Mouse (Mus musculus) lung, postnatal 0 days (tissue): ENCODE measurements around the gene Runx3. TPM values are rescaled to one million over a fixed set of nuclear protein-coding genes. Genes with fewer than 3 reads are reported as not detected.
A peak's percentile ranks its signal among the peaks of the same experiment; 100 is the strongest.

Source experiments
- ATAC-seq: fragments of 200-750 bp; cut with Nextera tagmentation; 2 replicates; pipeline ENCODE4 v1.8.0; 2017; ENCODE audit warnings: moderate library complexity
- DNase-seq: peaks from one replicate; pipeline ENCODE4 v3.0.0-alpha.2; 2016; ENCODE audit warnings: low spot score
- H3K27ac ChIP-seq: fragments of 300-500 bp; sonication (generic); 2 replicates; pipeline ENCODE4 v1.5.1; 2014; ENCODE audit warnings: antibody characterized with exemption, mild to moderate bottlenecking, low read length, mixed read lengths
- H3K27me3 ChIP-seq: fragments of 300-500 bp; sonication (generic); replicated peaks from 2 replicates; pipeline ENCODE4 v1.6.1; 2014; ENCODE audit warnings: low read length, mixed read lengths; ENCODE audit not compliant: insufficient read depth
- H3K36me3 ChIP-seq: fragments of 300-500 bp; sonication (generic); 2 replicates; pipeline ENCODE4 v1.6.1; 2014; ENCODE audit warnings: low read length, mixed read lengths; ENCODE audit not compliant: insufficient read depth
- H3K4me1 ChIP-seq: fragments of 300-500 bp; sonication (generic); 2 replicates; pipeline ENCODE4 v1.6.1; 2014; ENCODE audit warnings: antibody characterized with exemption, low read depth, low read length, mixed read lengths; ENCODE audit not compliant: insufficient read depth
- H3K4me2 ChIP-seq: fragments of 300-500 bp; sonication (generic); replicated peaks from 2 replicates; pipeline ENCODE4 v1.6.1; 2014; ENCODE audit warnings: low read depth, mild to moderate bottlenecking, low read length, moderate library complexity, mixed read lengths
- H3K4me3 ChIP-seq: fragments of 300-500 bp; sonication (generic); 2 replicates; pipeline ENCODE4 v1.5.1; 2014; ENCODE audit warnings: low read depth, low read length
- H3K9ac ChIP-seq: fragments of 300-500 bp; sonication (generic); replicated peaks from 2 replicates; pipeline ENCODE4 v1.6.1; 2014; ENCODE audit warnings: low read depth, mild to moderate bottlenecking
- H3K9me3 ChIP-seq: fragments of 300-500 bp; sonication (generic); 2 replicates; pipeline ENCODE4 v1.6.1; 2016; ENCODE audit warnings: low read length, mixed read lengths
- CTCF ChIP-seq: IDR thresholded peaks from 2 replicates; pipeline ENCODE4 v1.5.1; 2016; ENCODE audit warnings: antibody characterized with exemption, mild to moderate bottlenecking
- EP300 ChIP-seq: IDR thresholded peaks from 2 replicates; pipeline ENCODE4 v1.6.1; 2016; ENCODE audit warnings: antibody characterized with exemption, mild to moderate bottlenecking, control low read depth
- WGBS: fragments of 180-500 bp; shearing (Covaris S2); extraction: QIAGEN DNeasy Blood & Tissue Kit; methylation state at CpG from one replicate; pipeline ENCODE4 v1.1.7; 2014; 5-methylcytosine and 5-hydroxymethylcytosine counted together
- polyA plus RNA-seq: library from polyadenylated mRNA; unstranded; fragments of >200 nt; fragmentation: Nextera tagmentation; extraction: Ambion mirVana; gene quantifications from 2 replicates; pipeline ENCODE4 v1.2.1, GENCODE M21; 2015

Runx3 gene
- polyA plus RNA-seq, 1 experiment from 2014 or later = 0.13 TPM

DNA sequence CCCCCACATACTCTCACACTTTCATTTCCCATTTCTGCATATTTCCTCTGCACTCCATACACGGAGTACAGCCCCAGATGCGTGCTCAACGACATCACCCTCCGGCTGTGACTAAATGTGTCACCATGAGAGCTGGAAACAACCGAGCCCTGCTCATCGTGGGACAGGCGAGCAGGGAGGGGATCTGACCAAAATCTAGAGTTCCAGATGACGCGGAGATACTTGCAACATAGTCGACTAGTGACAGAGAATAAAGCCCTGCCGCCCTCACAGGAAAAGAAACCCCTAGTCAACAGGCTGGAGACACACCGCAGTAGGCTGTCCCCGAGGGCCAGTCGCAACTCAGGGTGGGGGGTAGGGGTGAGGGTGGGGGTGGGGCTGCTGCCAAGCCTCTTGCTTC, 82.8 kb downstream of the Runx3 start:
- no peak for TF ChIP-seq EP300
- no peak for TF ChIP-seq CTCF
- 0 out of 2 replicates have a peak overlapping the region, but pooled peaks have one; percentile 27 for H3K9ac ChIP-seq
- DNase-seq (peak; percentile 82), ATAC-seq (peak; percentile 72)
- H3K27me3 ChIP-seq = no peaks in the 10 kb centered on the region; the same call in 1 of the 2 replicates
- peak overlapping the region; percentile 29 for H3K4me3 ChIP-seq
- no peaks in the 10 kb centered on the region for H3K9me3 ChIP-seq
- WGBS = 2% methylated on average over 14 of the region's 14 CpGs
- H3K36me3 ChIP-seq = no peaks in the 10 kb centered on the region
- H3K4me2 ChIP-seq = peak overlapping the region; percentile 62
- no peak overlapping the region for H3K27ac ChIP-seq
- H3K4me1 ChIP-seq = no peaks in the 10 kb centered on the region

DNA sequence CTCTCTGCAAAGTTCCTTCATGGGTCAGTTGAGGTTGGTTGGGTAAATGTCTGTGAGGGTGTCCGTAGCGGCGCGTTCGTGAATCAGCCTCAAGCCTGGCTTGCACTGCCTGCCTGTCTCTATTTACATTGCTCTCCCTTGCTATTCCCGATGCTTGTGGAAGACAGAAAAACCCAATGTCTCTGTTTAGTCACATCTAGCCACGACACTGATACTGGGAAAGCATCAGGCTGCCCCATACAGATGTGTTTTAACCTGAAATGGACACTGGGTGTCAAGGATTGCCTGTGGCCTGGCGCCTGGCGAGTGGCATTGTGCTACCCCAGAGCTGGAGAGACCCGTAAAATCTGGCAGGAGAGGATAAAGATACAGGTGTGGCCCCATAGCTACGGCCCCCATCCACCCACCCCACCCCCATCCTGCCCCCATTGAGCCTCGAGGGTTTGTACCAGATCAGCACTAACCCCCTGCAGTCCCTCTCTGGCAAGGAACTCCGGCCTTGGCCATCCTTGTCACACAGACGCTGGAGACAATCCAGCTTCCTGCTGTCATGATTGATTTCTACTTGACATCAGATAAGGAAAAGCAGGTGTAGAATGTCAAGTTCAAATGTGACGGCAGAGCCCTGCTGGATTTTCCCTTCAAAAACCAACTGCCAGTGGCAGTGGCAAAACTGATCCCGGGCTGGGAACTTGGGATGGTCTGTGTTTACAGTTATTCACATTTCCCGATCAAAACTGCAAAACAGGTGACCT, 83.5 kb downstream of the Runx3 start:
- no peak for TF ChIP-seq EP300
- no peak for TF ChIP-seq CTCF
- Histone ChIP-seq H3K4me3 (peak overlapping the region; percentile 29), H3K9me3 (no peaks in the 10 kb centered on the region), H3K36me3 (no peaks in the 10 kb centered on the region), H3K4me2 (peak overlapping the region; percentile 62), H3K4me1 (no peaks in the 10 kb centered on the region), H3K27me3 (no peaks in the 10 kb centered on the region; the same call in 1 of the 2 replicates), H3K27ac (no peak overlapping the region), H3K9ac (no peak overlapping the region)
- DNase-seq (no peak), ATAC-seq (peak; percentile 36)
- 9% methylated on average over 17 of the region's 17 CpGs for WGBS

DNA sequence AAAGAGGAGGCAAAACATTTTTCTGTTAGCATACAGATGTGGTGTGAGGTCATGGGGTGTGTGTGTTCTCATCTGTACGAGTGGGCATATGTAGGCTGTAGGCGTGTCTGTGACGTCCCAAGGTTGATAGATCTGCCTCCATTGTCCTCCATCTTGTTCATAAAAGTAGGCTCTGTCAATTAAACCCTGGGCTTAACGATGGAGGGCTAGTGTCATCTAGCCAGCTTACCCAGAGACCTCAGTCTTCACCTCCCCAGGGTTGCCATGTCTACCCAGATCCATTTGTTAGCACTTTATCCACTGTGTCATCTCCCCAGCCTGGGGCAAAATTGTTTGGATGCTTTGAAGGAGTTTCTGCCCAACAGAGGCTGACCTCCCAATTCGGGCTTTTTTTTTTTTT, 84.2 kb downstream of the Runx3 start:
- 52% methylated on average over 5 of the region's 5 CpGs for WGBS
- Histone ChIP-seq H3K9ac (no peak overlapping the region), H3K4me2 (no peak overlapping the region), H3K27ac (no peak overlapping the region), H3K4me1 (no peaks in the 10 kb centered on the region), H3K36me3 (no peaks in the 10 kb centered on the region), H3K27me3 (no peaks in the 10 kb centered on the region; the same call in 1 of the 2 replicates), H3K9me3 (no peaks in the 10 kb centered on the region), H3K4me3 (no peak overlapping the region)
- DNase-seq (no peak), ATAC-seq (no peak)
- TF ChIP-seq CTCF = no peak

DNA sequence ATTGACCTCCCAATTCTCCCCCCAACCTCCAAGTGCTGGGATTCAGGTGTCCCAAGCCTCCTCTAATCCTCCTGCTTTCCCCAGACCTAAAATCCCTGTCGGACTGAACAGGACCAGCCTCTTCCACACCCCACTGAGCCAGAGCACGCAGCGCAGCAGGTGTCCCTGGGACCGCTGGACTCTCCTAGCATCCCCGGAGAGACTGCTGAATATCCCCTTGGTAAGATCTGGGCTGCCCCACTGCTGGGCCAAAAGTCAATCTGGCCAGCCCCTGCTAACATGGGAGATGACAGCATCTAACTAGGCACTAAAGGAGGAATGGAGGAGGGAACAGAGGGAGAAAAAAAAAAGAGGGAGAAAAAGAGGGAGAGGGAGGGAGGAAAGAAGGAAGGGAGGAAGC, 84.8 kb downstream of the Runx3 start:
- no peaks in the 10 kb centered on the region for H3K4me1 ChIP-seq
- no peaks in the 10 kb centered on the region for H3K9me3 ChIP-seq
- no peaks in the 10 kb centered on the region; the same call in 1 of the 2 replicates for H3K27me3 ChIP-seq
- no peak overlapping the region for H3K4me3 ChIP-seq
- no peak for ATAC-seq
- H3K36me3 ChIP-seq = no peaks in the 10 kb centered on the region
- DNase-seq = no peak
- WGBS = 38% methylated on average over 5 of the region's 5 CpGs
- H3K9ac ChIP-seq = no peak overlapping the region
- H3K4me2 ChIP-seq = no peak overlapping the region
- H3K27ac ChIP-seq = no peak overlapping the region
- TF ChIP-seq CTCF = no peak
- no peak for TF ChIP-seq EP300

DNA sequence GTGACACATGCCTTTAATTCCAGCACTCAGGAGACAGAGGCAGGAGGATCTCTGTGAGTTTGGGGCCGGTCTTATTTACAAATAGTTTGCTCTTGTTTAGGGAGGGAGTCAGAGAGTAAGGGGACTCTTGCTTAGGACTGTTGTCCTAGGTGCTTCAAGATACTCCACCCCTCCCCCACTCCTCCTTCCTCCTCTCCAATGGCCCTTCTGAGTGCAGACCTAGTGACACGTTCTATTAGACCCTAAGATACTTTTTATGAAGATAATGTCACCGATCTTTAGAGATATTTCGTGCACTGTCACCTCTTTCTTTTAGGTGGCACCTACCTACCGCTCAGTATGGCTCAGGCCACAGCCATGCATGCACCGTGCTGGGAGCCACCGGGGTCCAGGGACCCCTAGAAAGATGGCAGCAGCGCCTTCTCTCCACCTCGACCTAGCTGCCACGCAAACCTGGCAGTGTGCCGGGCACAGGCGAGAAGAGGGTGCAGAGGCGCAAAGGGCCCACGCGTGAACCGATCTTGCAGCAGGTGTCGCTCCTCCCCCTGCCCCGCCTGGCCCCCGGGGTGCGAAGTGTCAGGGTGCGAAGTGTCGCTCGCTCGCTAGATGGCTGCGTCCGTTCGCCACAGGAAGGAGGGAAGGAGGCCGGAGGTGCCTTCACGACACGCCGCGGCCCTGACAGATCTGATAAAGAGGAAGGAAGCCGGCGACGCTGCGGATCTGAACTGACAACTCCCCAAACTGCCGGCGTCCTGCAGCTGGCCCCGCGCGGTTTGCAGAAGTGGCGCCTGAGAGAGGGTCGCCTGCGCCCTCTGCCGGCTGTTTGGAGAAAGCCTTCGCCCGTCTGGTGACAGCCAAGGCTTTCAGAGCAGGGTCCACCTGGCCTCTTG, 85.5 kb downstream of the Runx3 start:
- Histone ChIP-seq H3K9me3 (no peaks in the 10 kb centered on the region), H3K4me1 (no peaks in the 10 kb centered on the region), H3K36me3 (no peaks in the 10 kb centered on the region), H3K4me2 (peak overlapping the region; percentile 52), H3K9ac (no peak overlapping the region), H3K27ac (no peak overlapping the region), H3K4me3 (peak overlapping the region; percentile 21; the same call in 1 of the 2 replicates), H3K27me3 (no peaks in the 10 kb centered on the region; the same call in 1 of the 2 replicates)
- WGBS = 3% methylated on average over 46 of the region's 47 CpGs
- peak; percentile 90 for TF ChIP-seq CTCF
- TF ChIP-seq EP300 = no peak
- peak; percentile 66 for ATAC-seq
- peak; percentile 93 for DNase-seq

DNA sequence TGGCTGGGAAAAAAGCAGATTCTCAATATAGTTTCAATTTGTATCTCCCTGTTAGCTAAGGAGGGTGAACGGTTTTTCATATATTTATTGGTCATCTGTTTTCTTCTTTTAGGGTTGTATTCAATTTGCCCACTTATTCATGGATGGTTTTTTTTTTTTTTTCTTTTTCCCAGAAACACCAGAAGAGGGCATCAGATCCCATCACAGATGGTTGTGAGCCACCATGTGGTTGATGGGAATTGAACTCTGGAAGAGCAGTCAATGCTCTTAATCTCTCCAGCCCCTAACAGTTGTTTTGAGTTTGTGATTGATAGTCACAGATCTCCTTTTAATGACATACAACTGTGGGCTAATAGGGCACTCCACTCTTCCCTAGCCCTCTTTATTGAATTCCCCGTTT, 89.4 kb downstream of the Runx3 start:
- Histone ChIP-seq H3K4me3 (no peak overlapping the region), H3K36me3 (0 out of 2 replicates have a peak, but pooled peaks cover 4% of the 10 kb centered on the region), H3K4me1 (no peaks in the 10 kb centered on the region), H3K27ac (no peak overlapping the region), H3K27me3 (no peaks in the 10 kb centered on the region; the same call in 1 of the 2 replicates), H3K9ac (no peak overlapping the region), H3K9me3 (no peaks in the 10 kb centered on the region), H3K4me2 (no peak overlapping the region)
- no peak for TF ChIP-seq EP300
- TF ChIP-seq CTCF = peak; percentile 4; the same call in 1 of the 2 replicates
- 61% methylated on average over 2 of the region's 2 CpGs for WGBS
- DNase-seq = no peak
- ATAC-seq = no peak
